ENCODE assay signal across 9 mouse cellular contexts in genomic region chr19:15903508-15904480, GRCm38 (mm10). TPM values are rescaled to one million over a fixed set of nuclear protein-coding genes. Genes with fewer than 3 reads are reported as not detected.
A peak's percentile ranks its signal among the peaks of the same experiment; 100 is the strongest.
DNase-seq lines count a peak whose midpoint lies in the region; ATAC-seq and TF ChIP-seq lines count a peak whose summit lies in the region.
"Had no signal": no experiment of that assay in that cellular context is flagged by ENCODE, and none has a peak within 500 bp of the region (broad histone marks: within the 10 kb centered on the region; RNA-seq: fewer than 3 reads in every experiment).

No protein-coding gene starts in this region.

- peak; percentile 19 for DNase-seq in embryo, embryonic 11 days
- DNase-seq in hindbrain, postnatal 0 days (ENCODE audit: low spot score): no peak
- DNase-seq in midbrain, embryonic 10.5 days (ENCODE audit: low spot score): peak; percentile 23
- DNase-seq in right cerebral cortex, postnatal 10 days (ENCODE audit: low spot score in 2 of 2): no peak
- DNase-seq in urinary bladder, adult 2 months (ENCODE audit: low spot score): no peak
- no peak for DNase-seq in cerebellum, adult 11-12 months
- DNase-seq: right cerebral cortex, postnatal 4 days had no signal

- no peak; the same call in 1 of the 2 replicates for ATAC-seq in hindbrain, postnatal 0 days

- H3K4me3 ChIP-seq in bone marrow, adult 2 months (replicated peaks; ENCODE audit: control insufficient read depth, low read depth, low read length): no peak overlapping the region
- H3K4me3 ChIP-seq in hindbrain, postnatal 0 days (ENCODE audit: low read length): no peak overlapping the region
- H3K4me3 ChIP-seq in midbrain, embryonic 10.5 days: no peak overlapping the region; the same call in 1 of the 2 replicates
- H3K4me3 ChIP-seq: erythroblast, embryonic 14.5 days had no signal

- 44% methylated on average over 20 of the region's 20 CpGs for WGBS in bone marrow, adult 2 months
- 23% methylated on average over 20 of the region's 20 CpGs for WGBS in hindbrain, postnatal 0 days
- WGBS in midbrain, embryonic 10.5 days: 42% methylated on average over 20 of the region's 20 CpGs

- TF ChIP-seq CTCF in bone marrow, adult 2 months (IDR thresholded peaks at IDR 0.05; ENCODE audit: control insufficient read depth, insufficient read depth, low read length): no peak
- no peak for TF ChIP-seq CTCF in hindbrain, postnatal 0 days (IDR thresholded peaks at IDR 0.05; ENCODE audit: low read depth)

- no peaks in the 10 kb centered on the region; the same call in none of the 2 replicates for H3K4me1 ChIP-seq in bone marrow, adult 2 months (ENCODE audit: control insufficient read depth, insufficient read depth, low read length)
- H3K4me1 ChIP-seq in hindbrain, postnatal 0 days (ENCODE audit: insufficient read depth, low read length): no peaks in the 10 kb centered on the region
- H3K4me1 ChIP-seq in midbrain, embryonic 10.5 days: peaks cover 21% of the 10 kb centered on the region

- no peak overlapping the region for H3K9ac ChIP-seq in hindbrain, postnatal 0 days (replicated peaks; ENCODE audit: low read length)

- H3K36me3 ChIP-seq in hindbrain, postnatal 0 days (ENCODE audit: insufficient read depth, low read length): 0 out of 2 replicates have a peak, but pooled peaks cover 4% of the 10 kb centered on the region
- peaks cover 42% of the 10 kb centered on the region for H3K36me3 ChIP-seq in midbrain, embryonic 10.5 days

- H3K27ac ChIP-seq in bone marrow, adult 2 months (ENCODE audit: control insufficient read depth, insufficient read depth, low read depth, low read length, poor library complexity): peak overlapping the region; percentile 26
- no peak overlapping the region for H3K27ac ChIP-seq in hindbrain, postnatal 0 days
- peak overlapping the region; percentile 56 for H3K27ac ChIP-seq in midbrain, embryonic 10.5 days (replicated peaks)

- 0 out of 2 replicates have a peak overlapping the region, but pooled peaks have one; percentile 17 for H3K4me2 ChIP-seq in hindbrain, postnatal 0 days (ENCODE audit: low read depth, low read length)

- no peaks in the 10 kb centered on the region for H3K9me3 ChIP-seq in hindbrain, postnatal 0 days (ENCODE audit: low read length)
- no peaks in the 10 kb centered on the region for H3K9me3 ChIP-seq in midbrain, embryonic 10.5 days (replicated peaks)

- TF ChIP-seq POLR2A in bone marrow, adult 2 months (IDR thresholded peaks at IDR 0.05; ENCODE audit: borderline replicate concordance, control insufficient read depth, low read depth, low read length): no peak

- no peaks in the 10 kb centered on the region for H3K27me3 ChIP-seq in hindbrain, postnatal 0 days (ENCODE audit: insufficient read depth, low read length)
- H3K27me3 ChIP-seq in midbrain, embryonic 10.5 days (ENCODE audit: low read depth, poor library complexity, severe bottlenecking): no peaks in the 10 kb centered on the region

RNA-seq across cellular contexts. Expression of gene Psat1, which starts 43.3 kb away (rescaled TPM):
- polyA plus RNA-seq in bone marrow, adult 2 months (2011; ENCODE audit: insufficient read depth, insufficient read length, low replicate concordance, missing spikeins): 9.7 and 55.1 TPM in 2 replicates
- total RNA-seq in hindbrain, postnatal 0 days (2014; rRNA removed): 84.8 and 96.6 TPM in 2 replicates
- 79.8 and 92.3 TPM in 2 replicates for polyA plus RNA-seq in hindbrain, postnatal 0 days (2015; fragmentation: Nextera tagmentation; extraction: Ambion mirVana)
- 102 and 129 TPM in 2 replicates for polyA plus RNA-seq in midbrain, embryonic 10.5 days (2016; fragmentation: Nextera tagmentation; extraction: Ambion mirVana)
- polyA plus RNA-seq in urinary bladder, adult 2 months (2012; rRNA removed): 11.1 and 12.0 TPM in 2 replicates

Comparison
In these comparisons a context has a peak if more than half of its experiments do, and no peak if none do; other contexts are left out.
1. DNase-seq: peak in embryo, embryonic 11 days (single experiment) and midbrain, embryonic 10.5 days (single experiment); none in hindbrain, postnatal 0 days (single experiment), right cerebral cortex, postnatal 10 days (0 of 2), urinary bladder, adult 2 months (single experiment) and cerebellum, adult 11-12 months (single experiment).